Mouse (Mus musculus) ES-Bruce4 (cell line): ENCODE results near the gene 2510039O18Rik.

Source experiments
- CTCF ChIP-seq: IDR thresholded peaks from one replicate; pipeline ENCODE4 v1.8.1; 2011; ENCODE audit warnings: low read depth, low read length
- EP300 ChIP-seq: IDR thresholded peaks from 2 replicates; pipeline ENCODE4 v1.6.1; 2011; ENCODE audit warnings: low read depth, low read length; ENCODE audit not compliant: insufficient read depth
- POLR2A ChIP-seq: IDR thresholded peaks from one replicate; pipeline ENCODE4 v1.8.1; 2011; ENCODE audit warnings: low read length; ENCODE audit not compliant: insufficient read depth

DNA sequence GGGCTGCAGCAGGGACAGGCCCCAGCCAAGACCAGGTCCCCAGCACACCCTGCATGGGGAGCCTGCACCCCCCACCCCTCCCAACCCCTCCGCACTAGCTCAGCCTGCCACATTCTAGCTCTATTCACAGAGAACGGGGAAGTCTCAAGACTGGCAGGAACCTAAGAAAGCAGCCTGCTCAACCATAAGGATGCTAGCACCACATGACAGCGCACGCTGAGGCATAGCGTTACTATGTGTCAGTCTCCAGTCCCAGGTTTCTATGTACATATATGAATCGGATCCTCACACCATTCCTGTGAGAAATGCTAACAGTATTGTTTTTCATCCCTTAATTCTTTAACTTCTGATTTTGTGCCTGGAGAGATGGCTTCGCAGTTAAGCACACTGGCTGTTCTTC, 12.2 kb upstream of the 2510039O18Rik start:
- no peak for TF ChIP-seq EP300
- TF ChIP-seq POLR2A: no peak
- TF ChIP-seq CTCF: no peak
